Mouse (Mus musculus): ENCODE measurements around the gene Nlgn1. TPM values are rescaled to one million over a fixed set of nuclear protein-coding genes. Genes with fewer than 3 reads are reported as not detected.
A peak's percentile ranks its signal among the peaks of the same experiment; 100 is the strongest.

Nlgn1 gene
- polyA plus RNA-seq, 1 experiment from 2014 or later = 9.3 TPM

DNA sequence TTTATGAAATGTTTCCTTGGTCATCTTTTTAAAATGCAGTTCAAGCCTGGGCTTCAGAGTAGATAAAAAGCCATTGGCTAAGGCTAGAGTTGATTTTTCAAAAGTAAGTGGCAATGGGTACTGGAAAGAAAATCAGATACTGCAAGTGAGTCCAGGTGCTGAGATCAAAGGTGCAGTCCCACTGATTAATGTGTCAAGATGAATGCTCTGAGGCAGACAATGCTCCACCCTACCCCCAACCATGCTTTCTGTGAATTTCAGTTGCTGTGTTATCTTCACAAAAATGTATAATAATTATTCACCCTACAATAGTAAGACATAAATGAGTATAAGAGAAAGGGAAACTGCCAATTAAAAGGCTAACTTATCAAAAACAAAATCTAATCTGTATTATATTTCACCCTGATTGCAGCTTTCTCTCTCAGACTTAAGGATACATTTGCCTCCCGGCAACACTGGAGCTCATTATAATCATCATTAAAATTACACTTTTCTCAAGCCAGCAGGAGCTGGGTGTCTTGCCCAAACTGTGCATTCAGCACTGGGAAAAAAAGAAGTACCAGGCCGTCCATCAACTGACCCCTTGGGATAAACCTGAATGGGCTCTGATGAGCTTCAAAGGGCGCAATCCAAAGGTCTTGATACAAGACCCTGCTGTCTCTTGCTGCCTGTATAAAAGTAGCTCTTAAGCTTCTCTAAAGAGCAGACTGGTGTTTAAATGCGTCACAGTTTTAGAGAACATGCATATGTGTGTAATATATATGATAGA lies 320.8 kb downstream of the Nlgn1 start:
- Histone ChIP-seq H3K27ac (no peak overlapping the region), H3K4me3 (no peak overlapping the region), H3K4me1 (no peaks in the 10 kb centered on the region), H3K4me2 (replicated peaks) (no peak overlapping the region), H3K27me3 (no peaks in the 10 kb centered on the region), H3K36me3 (no peaks in the 10 kb centered on the region), H3K9ac (no peak overlapping the region), H3K9me3 (replicated peaks) (no peaks in the 10 kb centered on the region)
- 49% methylated on average over 4 of the region's 4 CpGs for WGBS
- ATAC-seq (ENCODE audit: low FRiP score) = peak; percentile 48; the same call in 1 of the 2 replicates

DNA sequence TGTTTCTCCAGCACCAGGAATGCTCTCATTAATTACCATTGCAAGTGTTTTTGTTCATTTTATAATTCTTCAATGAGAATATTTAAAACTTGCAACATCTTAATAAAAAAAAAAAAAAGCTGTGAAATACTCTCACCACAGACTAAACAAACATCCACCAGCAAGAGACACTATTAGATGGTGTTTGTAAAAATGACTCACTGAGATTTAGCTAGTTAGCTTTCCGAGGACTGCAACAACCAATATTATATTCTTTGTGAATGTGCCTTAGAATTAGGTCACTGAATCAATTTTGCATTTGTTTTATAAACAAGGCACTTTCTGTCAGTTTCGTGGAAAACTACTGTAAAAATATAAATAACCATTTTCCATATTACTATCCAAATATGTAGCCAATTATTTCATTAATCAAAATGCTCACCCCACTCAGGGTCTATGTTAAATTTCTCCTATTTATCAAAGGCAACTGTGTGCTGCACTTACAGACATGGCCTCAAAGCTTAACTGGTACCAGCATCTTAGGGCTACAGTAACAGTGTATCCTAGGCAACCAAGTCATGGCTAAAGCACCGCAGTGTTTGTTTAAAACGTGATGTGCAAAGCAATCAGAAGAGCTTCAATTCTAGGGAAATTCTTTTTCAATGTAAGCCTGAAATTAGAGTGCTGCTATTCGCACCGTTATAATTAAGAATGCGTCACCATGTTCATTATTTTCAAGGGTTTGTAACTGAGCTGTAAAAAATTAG lies 329.2 kb downstream of the Nlgn1 start:
- WGBS = 51% methylated on average over 7 of the region's 7 CpGs
- ATAC-seq (ENCODE audit: low FRiP score) = peak; percentile 91

DNA sequence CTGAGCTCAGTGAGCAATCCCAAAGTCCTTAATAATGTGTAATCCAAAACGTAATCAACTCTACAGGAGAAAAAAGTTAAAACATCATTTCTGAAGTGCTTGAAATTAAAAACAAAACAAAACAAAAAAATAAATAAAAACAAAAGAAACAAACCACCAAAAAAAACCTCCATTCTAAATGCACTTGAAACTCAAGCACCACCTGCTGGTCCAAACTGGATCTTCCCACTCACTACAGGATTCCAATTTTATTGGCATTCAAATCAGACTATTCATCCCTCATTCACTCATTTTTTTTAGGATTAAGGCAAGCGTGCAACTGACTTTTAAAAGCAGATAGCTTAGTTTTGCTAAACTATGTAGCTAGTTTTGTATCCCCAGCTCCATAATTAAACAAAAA lies 329.9 kb downstream of the Nlgn1 start:
- no peak overlapping the region for H3K4me2 ChIP-seq (replicated peaks)
- no peak for ATAC-seq (ENCODE audit: low FRiP score)
- no peaks in the 10 kb centered on the region for H3K27me3 ChIP-seq
- no peak overlapping the region for H3K9ac ChIP-seq
- no peak overlapping the region for H3K27ac ChIP-seq
- H3K4me3 ChIP-seq = no peak overlapping the region
- H3K9me3 ChIP-seq (replicated peaks) = no peaks in the 10 kb centered on the region
- no peaks in the 10 kb centered on the region for H3K36me3 ChIP-seq
- WGBS = 46% methylated on average over 2 of the region's 2 CpGs
- no peaks in the 10 kb centered on the region for H3K4me1 ChIP-seq

More for the DNA sequence above, 329.2 kb downstream of the Nlgn1 start:
- Histone ChIP-seq H3K27ac (no peak overlapping the region), H3K27me3 (no peaks in the 10 kb centered on the region), H3K9me3 (replicated peaks) (no peaks in the 10 kb centered on the region), H3K9ac (no peak overlapping the region), H3K4me2 (replicated peaks) (no peak overlapping the region), H3K4me1 (no peaks in the 10 kb centered on the region), H3K4me3 (no peak overlapping the region), H3K36me3 (no peaks in the 10 kb centered on the region)

DNA sequence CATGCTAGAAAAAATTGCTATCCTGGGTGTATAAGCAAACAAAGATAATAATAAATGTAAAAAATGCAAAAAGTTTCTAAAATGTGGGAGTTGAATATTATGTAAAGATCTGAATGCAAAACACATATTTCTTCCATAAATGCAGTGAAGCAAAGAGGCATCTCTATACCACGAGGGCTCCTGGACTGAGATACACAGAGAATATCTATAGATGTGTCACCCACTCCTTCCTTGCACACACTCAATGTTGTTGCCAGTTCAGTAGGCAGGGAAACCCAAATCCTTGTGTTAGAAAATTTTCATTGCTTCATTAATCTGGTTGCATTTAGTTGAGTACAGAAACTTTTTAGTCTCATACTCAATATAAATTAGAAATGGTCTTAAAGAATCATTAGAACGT lies 364.7 kb downstream of the Nlgn1 start:
- WGBS = 87% methylated on average over 2 of the region's 2 CpGs
- no peaks in the 10 kb centered on the region for H3K4me1 ChIP-seq
- no peak overlapping the region for H3K27ac ChIP-seq
- H3K4me2 ChIP-seq (replicated peaks) = no peak overlapping the region
- no peak overlapping the region for H3K4me3 ChIP-seq
- no peak for ATAC-seq (ENCODE audit: low FRiP score)
- no peak overlapping the region for H3K9ac ChIP-seq
- no peaks in the 10 kb centered on the region for H3K9me3 ChIP-seq (replicated peaks)
- H3K36me3 ChIP-seq = no peaks in the 10 kb centered on the region
- no peaks in the 10 kb centered on the region for H3K27me3 ChIP-seq

DNA sequence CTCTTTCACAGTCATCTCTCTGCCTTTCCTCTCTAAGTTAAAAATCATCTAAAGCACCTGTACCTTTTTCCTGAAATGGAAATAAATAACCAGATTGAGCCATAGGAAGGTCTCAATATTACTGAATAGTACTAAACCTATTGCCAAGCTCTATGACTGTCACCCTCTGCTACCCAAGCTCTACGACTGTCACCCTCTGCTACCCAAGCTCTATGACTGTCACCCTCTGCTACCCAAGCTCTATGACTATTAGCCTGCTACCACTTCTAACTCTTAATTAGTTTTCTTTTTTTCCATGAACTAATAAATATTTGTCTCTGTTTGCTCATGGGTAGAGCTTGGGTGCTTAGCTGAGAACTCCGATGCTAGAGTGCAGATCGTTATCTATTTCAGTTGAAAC lies 368.0 kb downstream of the Nlgn1 start:
- no peak for ATAC-seq (ENCODE audit: low FRiP score)
- H3K9ac ChIP-seq = no peak overlapping the region
- no peaks in the 10 kb centered on the region for H3K9me3 ChIP-seq (replicated peaks)
- no peak overlapping the region for H3K27ac ChIP-seq
- H3K4me3 ChIP-seq = no peak overlapping the region
- no peaks in the 10 kb centered on the region for H3K4me1 ChIP-seq
- no peaks in the 10 kb centered on the region for H3K36me3 ChIP-seq
- WGBS = 84% methylated on average over 3 of the region's 3 CpGs
- no peaks in the 10 kb centered on the region for H3K27me3 ChIP-seq
- H3K4me2 ChIP-seq (replicated peaks) = no peak overlapping the region

DNA sequence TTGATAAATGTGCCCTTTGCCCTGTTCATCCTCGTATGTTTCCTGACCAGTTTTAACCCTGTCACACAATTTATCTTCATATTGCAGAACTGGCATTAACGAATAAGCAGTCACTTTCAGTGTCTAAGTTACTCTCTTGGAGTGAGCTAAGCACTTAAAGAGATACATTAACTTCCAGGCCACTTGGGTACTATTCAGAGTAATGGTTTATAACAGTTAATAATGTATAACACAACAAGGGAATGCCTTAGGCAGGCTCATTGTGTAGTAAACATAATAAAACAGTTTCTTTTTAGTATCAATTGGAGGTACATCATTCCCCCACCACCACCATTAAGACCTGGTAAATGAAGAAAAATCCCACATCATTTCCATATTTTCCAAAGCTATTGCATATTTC lies 368.7 kb downstream of the Nlgn1 start:
- Histone ChIP-seq H3K27ac (no peak overlapping the region), H3K4me3 (no peak overlapping the region), H3K36me3 (no peaks in the 10 kb centered on the region), H3K9me3 (replicated peaks) (no peaks in the 10 kb centered on the region), H3K4me1 (no peaks in the 10 kb centered on the region), H3K9ac (no peak overlapping the region), H3K27me3 (no peaks in the 10 kb centered on the region), H3K4me2 (replicated peaks) (no peak overlapping the region)
- WGBS = 69% methylated on average over 2 of the region's 2 CpGs
- no peak for ATAC-seq (ENCODE audit: low FRiP score)

DNA sequence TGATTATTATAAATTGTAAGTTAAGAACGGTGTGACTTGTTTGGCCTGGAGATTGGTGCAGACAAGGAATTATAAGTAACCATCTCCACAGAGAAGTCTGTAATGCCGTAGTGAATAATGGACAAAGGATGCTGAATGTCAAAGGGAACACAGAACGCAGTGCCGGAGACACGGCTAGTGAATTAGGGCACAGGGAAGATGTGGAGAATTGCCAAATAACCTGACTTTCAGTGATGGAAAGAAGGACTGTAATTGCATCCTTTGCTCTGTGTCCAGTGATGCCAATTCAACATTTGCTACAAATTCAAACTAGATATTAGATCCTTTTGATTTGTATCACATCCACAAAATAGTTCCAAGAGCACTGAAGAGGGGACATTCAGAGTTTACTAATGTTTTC lies 415.7 kb downstream of the Nlgn1 start:
- H3K9ac ChIP-seq = no peak overlapping the region
- no peak overlapping the region for H3K27ac ChIP-seq
- H3K4me3 ChIP-seq = no peak overlapping the region
- H3K4me2 ChIP-seq (replicated peaks) = no peak overlapping the region
- H3K9me3 ChIP-seq (replicated peaks) = no peaks in the 10 kb centered on the region
- H3K36me3 ChIP-seq = no peaks in the 10 kb centered on the region
- H3K27me3 ChIP-seq = no peaks in the 10 kb centered on the region
- no peaks in the 10 kb centered on the region for H3K4me1 ChIP-seq
- no peak for ATAC-seq (ENCODE audit: low FRiP score)
- 70% methylated on average over 5 of the region's 5 CpGs for WGBS

DNA sequence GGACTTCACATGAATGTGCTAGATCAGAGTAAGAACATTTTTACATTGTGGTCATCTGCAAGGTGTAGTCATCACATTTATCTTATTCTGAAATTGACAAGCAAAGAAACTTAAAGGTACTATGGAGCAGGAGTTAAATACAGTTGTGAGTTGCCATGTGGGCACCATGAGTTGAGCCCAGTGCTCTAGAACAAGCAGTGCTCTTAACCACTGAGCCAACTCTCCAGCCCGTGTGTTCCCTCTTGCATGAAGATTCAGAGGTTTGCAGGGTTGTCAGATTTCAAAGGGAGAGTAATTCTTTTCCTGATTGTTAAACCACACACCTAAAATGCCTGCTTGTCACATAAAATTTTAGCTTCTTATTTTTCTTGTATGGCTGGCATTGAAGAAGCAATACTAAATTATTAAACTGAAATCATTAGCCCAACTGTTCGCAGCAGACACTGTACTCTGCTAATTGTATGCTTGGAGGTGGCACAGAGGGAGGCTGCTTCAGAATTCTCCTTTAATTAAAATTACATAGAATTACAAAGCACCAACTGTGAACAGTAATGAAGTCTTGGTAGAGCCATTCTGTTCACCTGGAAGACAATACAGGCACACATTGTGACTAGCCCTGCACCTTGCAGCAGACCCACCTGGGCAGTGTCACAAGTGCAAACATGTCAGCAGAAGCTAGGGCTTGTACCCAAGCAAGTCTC lies 417.7 kb downstream of the Nlgn1 start:
- Histone ChIP-seq H3K4me2 (replicated peaks) (no peak overlapping the region), H3K9ac (no peak overlapping the region), H3K4me1 (no peaks in the 10 kb centered on the region), H3K36me3 (no peaks in the 10 kb centered on the region), H3K4me3 (no peak overlapping the region), H3K27me3 (no peaks in the 10 kb centered on the region), H3K9me3 (replicated peaks) (no peaks in the 10 kb centered on the region), H3K27ac (no peak overlapping the region)
- ATAC-seq (ENCODE audit: low FRiP score) = no peak
- 84% methylated on average over 2 of the region's 2 CpGs for WGBS

DNA sequence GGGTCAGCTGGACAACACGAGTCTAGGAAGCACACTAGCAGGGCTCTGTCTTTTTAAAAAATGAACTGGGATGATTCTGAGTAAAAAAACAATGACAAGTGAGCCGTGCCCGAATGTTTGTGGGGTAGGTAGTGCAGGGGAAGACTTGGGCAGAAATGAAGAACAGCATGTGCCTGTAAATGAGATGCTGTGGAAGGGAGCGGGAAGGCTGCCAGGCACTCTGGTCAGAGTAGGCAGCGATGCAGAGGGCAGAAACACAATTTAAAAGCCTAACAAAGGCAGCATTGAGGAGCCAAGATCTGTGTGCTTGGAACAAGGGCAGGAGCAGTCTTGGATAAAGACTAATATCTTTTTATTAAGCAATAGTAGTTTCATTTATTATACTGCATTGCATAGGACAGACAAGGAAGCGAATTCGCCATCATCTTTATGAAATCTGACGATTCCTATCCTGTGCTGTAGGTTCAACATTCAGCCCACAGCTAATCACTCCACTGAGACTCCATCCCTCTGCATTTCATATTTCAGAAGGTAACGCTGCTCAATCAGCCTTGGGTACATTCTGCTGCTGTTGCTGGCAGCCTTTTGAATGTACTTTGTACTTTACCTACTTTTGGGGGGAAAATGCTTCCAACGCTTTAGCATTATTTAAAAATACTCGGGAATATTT lies 429.0 kb downstream of the Nlgn1 start:
- Histone ChIP-seq H3K4me1 (no peaks in the 10 kb centered on the region), H3K27me3 (no peaks in the 10 kb centered on the region), H3K9me3 (replicated peaks) (0 out of 2 replicates have a peak, but pooled peaks cover 6% of the 10 kb centered on the region), H3K36me3 (no peaks in the 10 kb centered on the region), H3K9ac (no peak overlapping the region), H3K27ac (no peak overlapping the region), H3K4me3 (no peak overlapping the region), H3K4me2 (replicated peaks) (no peak overlapping the region)
- 78% methylated on average over 11 of the region's 11 CpGs for WGBS
- ATAC-seq (ENCODE audit: low FRiP score) = no peak; the same call in 1 of the 2 replicates

DNA sequence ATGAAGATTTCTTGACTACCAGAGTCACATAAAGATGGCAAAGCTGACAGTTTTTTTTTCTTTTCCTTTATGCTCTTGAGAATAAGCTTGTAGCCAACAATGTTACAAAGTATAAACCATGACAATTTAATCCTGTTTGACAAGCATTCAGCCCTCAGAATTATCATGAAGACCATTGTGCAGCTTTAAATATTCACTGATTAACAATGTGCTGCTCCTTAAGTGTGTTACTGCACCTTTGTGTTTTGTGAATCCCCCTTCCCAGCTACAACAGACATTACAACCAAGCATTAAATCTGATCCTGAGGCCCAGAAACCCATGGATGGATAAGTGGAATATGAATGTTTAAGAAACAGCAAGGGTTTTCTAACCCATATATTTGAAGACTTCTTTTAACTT lies 434.8 kb downstream of the Nlgn1 start:
- Histone ChIP-seq H3K9me3 (replicated peaks) (0 out of 2 replicates have a peak, but pooled peaks cover 6% of the 10 kb centered on the region), H3K4me1 (no peaks in the 10 kb centered on the region), H3K36me3 (no peaks in the 10 kb centered on the region), H3K9ac (no peak overlapping the region), H3K27me3 (no peaks in the 10 kb centered on the region), H3K4me3 (no peak overlapping the region), H3K4me2 (replicated peaks) (no peak overlapping the region), H3K27ac (no peak overlapping the region)
- ATAC-seq (ENCODE audit: low FRiP score) = no peak

DNA sequence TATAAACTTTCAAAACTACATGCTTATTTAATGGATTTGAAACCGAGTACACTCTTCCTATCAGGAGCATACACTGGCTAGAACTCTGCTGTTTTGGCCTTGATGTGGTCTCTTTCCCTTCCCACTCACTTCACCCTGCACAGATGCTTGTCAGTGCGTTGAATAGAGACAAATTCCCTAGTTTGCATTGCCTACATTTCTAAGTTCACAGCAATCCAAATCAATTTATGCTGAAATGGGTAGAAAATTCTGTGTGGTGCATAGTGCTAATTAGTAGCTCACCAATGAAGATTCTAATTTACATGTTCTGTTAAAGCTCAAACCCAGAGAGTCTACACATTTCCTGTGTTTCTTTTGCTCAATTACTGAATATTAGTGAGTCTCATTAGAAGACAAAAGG lies 447.5 kb downstream of the Nlgn1 start:
- H3K9me3 ChIP-seq (replicated peaks) = no peaks in the 10 kb centered on the region
- H3K4me3 ChIP-seq = no peak overlapping the region
- H3K27ac ChIP-seq = no peak overlapping the region
- H3K36me3 ChIP-seq = no peaks in the 10 kb centered on the region
- no peak for ATAC-seq (ENCODE audit: low FRiP score)
- no peaks in the 10 kb centered on the region for H3K27me3 ChIP-seq
- H3K9ac ChIP-seq = no peak overlapping the region
- 67% methylated on average over 2 of the region's 2 CpGs for WGBS
- no peaks in the 10 kb centered on the region for H3K4me1 ChIP-seq
- no peak overlapping the region for H3K4me2 ChIP-seq (replicated peaks)

DNA sequence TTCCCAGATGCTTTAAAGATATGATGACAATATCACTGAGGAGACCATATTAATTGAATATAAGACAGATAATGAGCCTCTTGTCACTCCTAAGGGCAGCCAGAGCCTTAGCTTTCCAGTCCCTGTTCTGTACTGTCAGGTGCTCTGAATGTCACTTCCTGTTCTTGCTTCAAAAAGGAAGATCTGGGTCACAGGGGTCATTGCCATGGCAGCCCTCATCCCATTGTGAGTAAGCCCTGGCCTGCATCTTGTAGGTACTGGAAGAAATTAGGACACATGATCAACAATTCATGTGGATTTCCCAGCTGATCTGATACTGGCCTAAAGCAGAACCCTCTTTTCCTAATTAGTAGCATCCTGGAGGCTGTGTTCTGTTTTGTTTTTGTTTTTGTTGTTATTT lies 463.1 kb downstream of the Nlgn1 start:
- Histone ChIP-seq H3K27ac (no peak overlapping the region), H3K9ac (no peak overlapping the region), H3K9me3 (replicated peaks) (no peaks in the 10 kb centered on the region), H3K4me3 (no peak overlapping the region), H3K4me2 (replicated peaks) (no peak overlapping the region), H3K36me3 (no peaks in the 10 kb centered on the region), H3K27me3 (no peaks in the 10 kb centered on the region), H3K4me1 (no peaks in the 10 kb centered on the region)
- no peak for ATAC-seq (ENCODE audit: low FRiP score)
